Mouse (Mus musculus) ES-Bruce4 (cell line): Measurements from ENCODE around the gene Tmc2. TPM values are rescaled to one million over a fixed set of nuclear protein-coding genes. Genes with fewer than 3 reads are reported as not detected.

ENCODE experiments used
- H3K27ac ChIP-seq: 2 replicates; pipeline ENCODE4 v1.5.1; 2012; ENCODE audit warnings: low read length, inconsistent platforms; ENCODE audit not compliant: insufficient read depth
- H3K27me3 ChIP-seq: 2 replicates; pipeline ENCODE4 v1.6.1; 2012; ENCODE audit warnings: mild to moderate bottlenecking, low read length, inconsistent platforms; ENCODE audit not compliant: control insufficient read depth, poor library complexity, insufficient read depth, severe bottlenecking
- H3K36me3 ChIP-seq: 2 replicates; pipeline ENCODE4 v1.6.1; 2012; ENCODE audit warnings: inconsistent platforms, mild to moderate bottlenecking, low read length, moderate library complexity; ENCODE audit not compliant: control insufficient read depth, poor library complexity, insufficient read depth, severe bottlenecking
- H3K4me1 ChIP-seq: one replicate; pipeline ENCODE4 v1.8.1; 2011; ENCODE audit warnings: low read length; ENCODE audit not compliant: control insufficient read depth, insufficient read depth
- H3K4me3 ChIP-seq: 2 replicates; pipeline ENCODE4 v1.5.1; 2011; ENCODE audit warnings: low read depth, mild to moderate bottlenecking, low read length
- H3K9ac ChIP-seq: 2 replicates; pipeline ENCODE4 v1.6.1; 2012; ENCODE audit warnings: low read depth, mild to moderate bottlenecking, inconsistent platforms; ENCODE audit not compliant: poor library complexity, severe bottlenecking
- H3K9me3 ChIP-seq: replicated peaks from 2 replicates; pipeline ENCODE4 v1.6.1; 2012; ENCODE audit warnings: mild to moderate bottlenecking, low read length, inconsistent platforms; ENCODE audit not compliant: control insufficient read depth, poor library complexity, insufficient read depth, severe bottlenecking
- CTCF ChIP-seq: IDR thresholded peaks from one replicate; pipeline ENCODE4 v1.8.1; 2011; ENCODE audit warnings: low read depth, low read length
- EP300 ChIP-seq: IDR thresholded peaks from 2 replicates; pipeline ENCODE4 v1.6.1; 2011; ENCODE audit warnings: low read depth, low read length; ENCODE audit not compliant: insufficient read depth
- POLR2A ChIP-seq: IDR thresholded peaks from one replicate; pipeline ENCODE4 v1.8.1; 2011; ENCODE audit warnings: low read length; ENCODE audit not compliant: insufficient read depth
- polyA plus RNA-seq: library from polyadenylated mRNA; stranded (reverse); fragments of >200 nt; gene quantifications from 2 replicates; pipeline ENCODE4 v1.2.4, GENCODE M21; 2011; ENCODE audit warnings: low read depth; ENCODE audit not compliant: missing spikeins, insufficient read depth, insufficient read length

The Tmc2 gene
- polyA plus RNA-seq, 1 experiment: not detected

GRCm38 (mm10) chr2:130162701-130163100 is 32.3 kb upstream of the Tmc2 start:
- TF ChIP-seq EP300 (no peak), CTCF (no peak), POLR2A (no peak)
- Histone ChIP-seq H3K4me1 (no peaks in the 10 kb centered on the region), H3K27ac (no peak overlapping the region)

GRCm38 (mm10) chr2:130166311-130167214 is 28.4 kb upstream of the Tmc2 start:
- Histone ChIP-seq H3K4me3 (no peak overlapping the region), H3K9ac (no peak overlapping the region), H3K27me3 (no peaks in the 10 kb centered on the region), H3K36me3 (peaks cover 34% of the 10 kb centered on the region), H3K9me3 (no peaks in the 10 kb centered on the region), H3K27ac (no peak overlapping the region), H3K4me1 (no peaks in the 10 kb centered on the region)
- peak; percentile 8 for TF ChIP-seq CTCF
- no peak for TF ChIP-seq POLR2A

More at GRCm38 (mm10) chr2:130162701-130163100, 32.3 kb upstream of the Tmc2 start:
- H3K9ac ChIP-seq: no peak overlapping the region
- H3K9me3 ChIP-seq: no peaks in the 10 kb centered on the region
- H3K4me3 ChIP-seq: no peak overlapping the region
- no peaks in the 10 kb centered on the region for H3K27me3 ChIP-seq
- H3K36me3 ChIP-seq: peaks cover 5% of the 10 kb centered on the region; the same call in 1 of the 2 replicates

GRCm38 (mm10) chr2:130167861-130168260 is 27.1 kb upstream of the Tmc2 start:
- no peak overlapping the region for H3K9ac ChIP-seq
- H3K4me3 ChIP-seq: no peak overlapping the region
- TF ChIP-seq EP300 (no peak), POLR2A (no peak), CTCF (peak; percentile 60)
- no peak overlapping the region for H3K27ac ChIP-seq
- no peaks in the 10 kb centered on the region for H3K4me1 ChIP-seq
- no peaks in the 10 kb centered on the region for H3K9me3 ChIP-seq
- H3K27me3 ChIP-seq: no peaks in the 10 kb centered on the region
- peaks cover 47% of the 10 kb centered on the region for H3K36me3 ChIP-seq

- H3K4me3 ChIP-seq: no peak overlapping the region
- H3K9ac ChIP-seq: no peak overlapping the region
- no peaks in the 10 kb centered on the region for H3K27me3 ChIP-seq
- no peak overlapping the region for H3K27ac ChIP-seq
- H3K9me3 ChIP-seq: no peaks in the 10 kb centered on the region
- TF ChIP-seq EP300: no peak
- H3K4me1 ChIP-seq: no peaks in the 10 kb centered on the region
- H3K36me3 ChIP-seq: peaks cover 82% of the 10 kb centered on the region
These were observed 23.3 kb upstream of the Tmc2 start for GRCm38 (mm10) chr2:130171674-130172073.

GRCm38 (mm10) chr2:130176820-130177219 is 18.2 kb upstream of the Tmc2 start:
- Histone ChIP-seq H3K4me3 (0 out of 2 replicates have a peak overlapping the region, but pooled peaks have one; percentile 33), H3K36me3 (peaks cover 51% of the 10 kb centered on the region)

GRCm38 (mm10) chr2:130178381-130178705 is 16.7 kb upstream of the Tmc2 start:
- TF ChIP-seq CTCF: no peak
- no peak for TF ChIP-seq POLR2A
- TF ChIP-seq EP300: no peak
- Histone ChIP-seq H3K4me1 (peaks cover 1% of the 10 kb centered on the region), H3K27ac (no peak overlapping the region), H3K36me3 (peaks cover 36% of the 10 kb centered on the region), H3K9me3 (no peaks in the 10 kb centered on the region), H3K4me3 (peak overlapping the region; percentile 99), H3K9ac (peak overlapping the region; percentile 95), H3K27me3 (no peaks in the 10 kb centered on the region)

More at GRCm38 (mm10) chr2:130176820-130177219, 18.2 kb upstream of the Tmc2 start:
- no peak for TF ChIP-seq CTCF
- TF ChIP-seq POLR2A: no peak
- no peak for TF ChIP-seq EP300
- Histone ChIP-seq H3K9ac (no peak overlapping the region), H3K9me3 (no peaks in the 10 kb centered on the region), H3K4me1 (peaks cover 1% of the 10 kb centered on the region), H3K27me3 (no peaks in the 10 kb centered on the region), H3K27ac (no peak overlapping the region)
